Mouse (Mus musculus) heart, adult 2 months (tissue): ENCODE measurements around the gene Gm11444. TPM values are rescaled to one million over a fixed set of nuclear protein-coding genes. Genes with fewer than 3 reads are reported as not detected.

Experiments used
- DNase-seq, 2 experiments: peaks; one replicate each; pipeline ENCODE4 v3.0.0; 2021
- H3K27ac ChIP-seq: fragments of 200-600 bp; 2 replicates; pipeline ENCODE4 v1.8.1; 2022
- H3K27me3 ChIP-seq: fragments of 200-500 bp; 2 replicates; pipeline ENCODE4 v1.6.1; 2012; ENCODE audit warnings: mild to moderate bottlenecking, low read length, inconsistent platforms, mixed read lengths; ENCODE audit not compliant: control insufficient read depth, insufficient read depth
- H3K36me3 ChIP-seq: fragments of 200-500 bp; 2 replicates; pipeline ENCODE4 v1.6.1; 2012; ENCODE audit warnings: low read length, inconsistent platforms; ENCODE audit not compliant: control insufficient read depth, insufficient read depth
- H3K4me1 ChIP-seq: fragments of 200-500 bp; 2 replicates; pipeline ENCODE4 v1.6.1; 2011; ENCODE audit warnings: low read length; ENCODE audit not compliant: control insufficient read depth, insufficient read depth
- H3K4me3 ChIP-seq: fragments of 200-600 bp; 2 replicates; pipeline ENCODE4 v1.8.1; 2022
- H3K79me2 ChIP-seq: fragments of 200-500 bp; replicated peaks from 2 replicates; pipeline ENCODE4 v1.6.1; 2012; ENCODE audit warnings: mild to moderate bottlenecking, inconsistent platforms, low read length, moderate library complexity, mixed read lengths; ENCODE audit not compliant: control insufficient read depth, insufficient read depth
- H3K9ac ChIP-seq: fragments of 200-500 bp; 2 replicates; pipeline ENCODE4 v1.6.1; 2012; ENCODE audit warnings: low read depth, mild to moderate bottlenecking, control low read depth, inconsistent platforms, low read length, mixed read lengths
- CTCF ChIP-seq: fragments of 200-600 bp; IDR thresholded peaks from 2 replicates; pipeline ENCODE4 v1.8.1; 2022; ENCODE audit warnings: antibody characterized with exemption, mild to moderate bottlenecking, moderate library complexity
- EP300 ChIP-seq: fragments of 200-500 bp; IDR thresholded peaks from 2 replicates; pipeline ENCODE4 v1.6.1; 2011; ENCODE audit warnings: low read depth, low read length, control low read depth; ENCODE audit not compliant: insufficient read depth
- POLR2A ChIP-seq: fragments of 200-500 bp; IDR thresholded peaks from 2 replicates; pipeline ENCODE4 v1.6.1; 2011; ENCODE audit warnings: mild to moderate bottlenecking, low read depth, low read length, control low read depth; ENCODE audit not compliant: insufficient read depth
- WGBS: fragments of 180-500 bp; shearing (Covaris S2); methylation state at CpG from one replicate; pipeline ENCODE4 v1.1.7; 2018; 5-methylcytosine and 5-hydroxymethylcytosine counted together
- intact Hi-C: fragments of 180-260 bp; cut with DNase I; formaldehyde crosslinking; loops from one replicate; pipeline ENCODE4 v1.15.1; 2025
- polyA plus RNA-seq: library from polyadenylated mRNA; depleted of rRNA; stranded (reverse); fragments of >200 nt; gene quantifications from 2 replicates; pipeline ENCODE4 v1.2.3, GENCODE M21; 2012
- total RNA-seq, 2 experiments: library from RNA; stranded (reverse); gene quantifications; 2 replicates each; pipeline ENCODE4 v1.2.3; 2021

Gm11444 gene
- total and polyA plus RNA-seq, 3 experiments: not detected

- TF ChIP-seq CTCF (no peak), POLR2A (no peak), EP300 (no peak)
- no peaks in the 10 kb centered on the region for H3K36me3 ChIP-seq
- H3K27ac ChIP-seq: peak overlapping the region; percentile 77
- peak overlapping the region; percentile 75 for H3K9ac ChIP-seq
- 3% methylated on average over 33 of the region's 33 CpGs for WGBS
- H3K4me3 ChIP-seq: peak overlapping the region; percentile 68
- H3K4me1 ChIP-seq: 0 out of 2 replicates have a peak, but pooled peaks cover 2% of the 10 kb centered on the region
- H3K27me3 ChIP-seq: peaks cover 16% of the 10 kb centered on the region
- intact Hi-C loops: loop anchor here (5.0 kb wide), 1 partner anchor 214 kb away; no protein-coding TSS in a partner anchor
- DNase-seq: no peak
- no peaks in the 10 kb centered on the region for H3K79me2 ChIP-seq
These were observed 18.4 kb downstream of the Gm11444 start for GRCm38 (mm10) chr11:85831656-85832230.

DNA sequence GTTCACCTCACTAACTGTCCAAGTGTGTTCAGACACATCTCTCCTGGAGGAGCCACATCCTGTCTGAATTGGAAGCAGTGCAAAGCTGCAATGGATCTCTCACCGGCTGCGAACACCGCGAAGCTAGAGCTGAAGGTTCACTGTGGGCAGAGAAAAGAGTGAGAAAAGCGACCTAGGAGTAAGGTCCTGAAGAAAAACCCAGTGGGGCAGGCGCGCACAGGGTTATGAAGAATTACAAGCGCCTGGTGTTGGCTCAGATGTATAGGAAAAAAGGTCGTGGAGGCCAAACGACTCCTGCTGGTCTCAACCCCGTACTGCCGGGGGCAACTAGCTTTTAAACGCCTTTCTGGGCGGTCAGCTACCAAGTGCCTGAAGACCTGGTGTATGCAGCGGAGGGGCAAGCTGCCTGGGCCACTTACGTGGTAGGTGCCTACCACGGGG, 19.2 kb downstream of the Gm11444 start:
- WGBS: 18% methylated on average over 17 of the region's 17 CpGs
- Histone ChIP-seq H3K27ac (peak overlapping the region; percentile 15; the same call in 1 of the 2 replicates), H3K9ac (no peak overlapping the region), H3K27me3 (peaks cover 16% of the 10 kb centered on the region), H3K36me3 (no peaks in the 10 kb centered on the region), H3K4me3 (no peak overlapping the region), H3K4me1 (0 out of 2 replicates have a peak, but pooled peaks cover 2% of the 10 kb centered on the region), H3K79me2 (no peaks in the 10 kb centered on the region)
- intact Hi-C loops: loop anchor here (5.0 kb wide), 1 partner anchor 214 kb away; no protein-coding TSS in a partner anchor
- TF ChIP-seq EP300 (no peak), CTCF (peak; percentile 56)
- DNase-seq: no peak

GRCm38 (mm10) chr11:85829520-85830440, 20.4 kb downstream of the Gm11444 start:
- no peaks in the 10 kb centered on the region for H3K79me2 ChIP-seq
- TF ChIP-seq POLR2A (no peak), CTCF (no peak), EP300 (no peak)
- peak in 1 of 2 experiments; percentile 47 for DNase-seq
- H3K4me3 ChIP-seq: peak overlapping the region; percentile 29
- H3K9ac ChIP-seq: peak overlapping the region; percentile 46
- no peaks in the 10 kb centered on the region for H3K36me3 ChIP-seq
- peaks cover 13% of the 10 kb centered on the region for H3K27me3 ChIP-seq
- WGBS: 9% methylated on average over 58 of the region's 61 CpGs
- H3K4me1 ChIP-seq: 0 out of 2 replicates have a peak, but pooled peaks cover 2% of the 10 kb centered on the region
- peak overlapping the region; percentile 28; the same call in 1 of the 2 replicates for H3K27ac ChIP-seq
- intact Hi-C loops: loop anchor here (5.0 kb wide), 1 partner anchor 212 kb away; no protein-coding TSS in a partner anchor

GRCm38 (mm10) chr11:85828691-85829519, 21.2 kb downstream of the Gm11444 start:
- intact Hi-C loops: no loop called here
- Histone ChIP-seq H3K79me2 (no peaks in the 10 kb centered on the region), H3K4me3 (no peak overlapping the region), H3K9ac (0 out of 2 replicates have a peak overlapping the region, but pooled peaks have one; percentile 21), H3K36me3 (no peaks in the 10 kb centered on the region), H3K27me3 (peaks cover 13% of the 10 kb centered on the region), H3K27ac (no peak overlapping the region; the same call in 1 of the 2 replicates), H3K4me1 (0 out of 2 replicates have a peak, but pooled peaks cover 2% of the 10 kb centered on the region)
- TF ChIP-seq POLR2A (no peak), CTCF (no peak), EP300 (no peak)
- DNase-seq: no peak
- 49% methylated on average over 38 of the region's 38 CpGs for WGBS

DNA sequence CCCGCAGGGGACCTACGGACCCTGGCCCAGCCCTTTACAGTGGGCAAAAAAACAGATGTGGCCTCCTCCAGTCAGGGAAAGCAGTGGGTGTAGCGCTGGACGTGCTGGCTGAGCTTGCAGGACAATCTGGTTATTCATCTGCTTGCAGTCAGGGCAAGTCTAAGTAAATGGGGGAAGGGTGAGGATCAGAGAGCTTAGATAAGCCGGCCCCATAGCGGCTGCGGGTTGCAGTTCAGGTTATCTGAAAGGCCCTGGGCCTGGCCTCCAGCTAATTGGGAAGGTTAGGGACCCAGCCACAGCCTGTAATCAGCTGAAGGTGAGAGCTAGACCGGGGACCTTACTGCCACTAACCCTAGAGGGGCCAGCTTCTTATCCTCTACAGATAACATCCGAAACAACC, 22.8 kb downstream of the Gm11444 start:
- H3K36me3 ChIP-seq: no peaks in the 10 kb centered on the region
- H3K4me1 ChIP-seq: 0 out of 2 replicates have a peak, but pooled peaks cover 2% of the 10 kb centered on the region
- no peak overlapping the region for H3K27ac ChIP-seq
- intact Hi-C loops: no loop called here
- no peak for DNase-seq
- no peak overlapping the region for H3K9ac ChIP-seq
- WGBS: 70% methylated on average over 9 of the region's 9 CpGs
- peaks cover 9% of the 10 kb centered on the region for H3K27me3 ChIP-seq
- H3K79me2 ChIP-seq: no peaks in the 10 kb centered on the region
- H3K4me3 ChIP-seq: no peak overlapping the region
- TF ChIP-seq POLR2A: no peak
- no peak for TF ChIP-seq EP300
- no peak for TF ChIP-seq CTCF
